ENCODE assay signal across 11 mouse cellular contexts in the genomic region with DNA sequence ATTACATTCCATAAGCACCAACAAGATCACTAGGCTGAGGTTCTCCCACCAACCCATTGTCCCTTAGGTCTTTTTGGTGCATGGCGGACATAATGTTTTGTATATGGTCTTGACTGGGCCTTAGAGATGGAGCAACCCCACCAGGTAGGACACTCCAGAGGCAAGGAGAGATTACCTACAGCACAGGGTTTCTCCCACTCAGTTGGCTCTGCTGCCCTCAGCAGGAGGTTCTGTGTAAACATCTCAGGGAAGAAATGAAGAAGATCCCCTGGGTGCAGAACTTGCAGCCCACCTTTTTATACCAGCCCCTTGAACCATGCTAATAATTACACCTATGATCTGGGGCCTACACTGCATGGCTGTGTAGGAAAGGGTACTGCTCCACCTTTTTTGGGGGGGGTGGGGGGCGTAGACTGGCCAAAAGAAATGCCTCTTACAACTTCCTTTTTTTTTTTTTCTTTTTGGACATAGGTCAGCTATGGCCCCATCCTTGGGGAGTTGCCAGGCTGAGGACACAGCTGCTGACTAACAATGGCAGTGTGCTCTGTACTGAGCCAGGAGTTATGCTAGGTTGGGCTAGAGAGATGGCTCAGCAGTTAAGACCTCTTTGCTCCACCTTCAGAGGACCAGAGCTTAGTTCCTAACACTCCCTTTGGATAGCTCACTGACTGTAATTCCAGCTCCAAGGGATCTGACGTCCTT. TPM values are rescaled to one million over a fixed set of nuclear protein-coding genes. Genes with fewer than 3 reads are reported as not detected.
DNase-seq lines count a peak whose midpoint lies in the region; ATAC-seq and TF ChIP-seq lines count a peak whose summit lies in the region.
"Had no signal": no experiment of that assay in that cellular context is flagged by ENCODE, and none has a peak within 500 bp of the region (broad histone marks: within the 10 kb centered on the region; RNA-seq: fewer than 3 reads in every experiment).

No protein-coding gene starts in this region.

- TF ChIP-seq EP300 in stomach, postnatal 0 days (optimal IDR thresholded peaks at IDR 0.05), result no peak

- H3K9me3 ChIP-seq in intestine, embryonic 15.5 days, result no peaks in the 10 kb centered on the region
- H3K9me3 ChIP-seq in intestine, embryonic 16.5 days (ENCODE audit: control insufficient read depth, low read length), result no peaks in the 10 kb centered on the region
- no peaks in the 10 kb centered on the region for H3K9me3 ChIP-seq in stomach, postnatal 0 days (ENCODE audit: control insufficient read depth, low read length)
- no peaks in the 10 kb centered on the region for H3K9me3 ChIP-seq in embryonic facial prominence, embryonic 10.5 days
- H3K9me3 ChIP-seq: limb, embryonic 15.5 days had no signal

- TF ChIP-seq POLR2A in brain, embryonic 14.5 days (IDR thresholded peaks at IDR 0.05; ENCODE audit: borderline replicate concordance, extremely low read depth, insufficient read depth, insufficient read length, poor library complexity, severe bottlenecking), result no peak

- H3K9ac ChIP-seq in intestine, embryonic 15.5 days, result no peak overlapping the region
- H3K9ac ChIP-seq in intestine, embryonic 16.5 days (ENCODE audit: low read depth, low read length), result no peak overlapping the region
- no peak overlapping the region for H3K9ac ChIP-seq in stomach, postnatal 0 days (ENCODE audit: low read length)
- H3K9ac ChIP-seq: limb, embryonic 15.5 days had no signal

- DNase-seq in thymus, postnatal 0 days (ENCODE audit: low spot score), result peak; percentile 1
- DNase-seq in thymus, adult 18-20 months, result no peak
- DNase-seq in brain, embryonic 14.5 days (ENCODE audit: low read depth), result no peak
- peak; percentile 13 for DNase-seq in stomach, postnatal 0 days (ENCODE audit: low spot score)
- no peak for DNase-seq in right cerebral cortex, postnatal 4 days
- no peak for DNase-seq in embryonic facial prominence, embryonic 10.5 days (ENCODE audit: low spot score)
- DNase-seq: cerebellum, adult 9-10 months had no signal

- ATAC-seq in intestine, embryonic 15.5 days, result 0 out of 2 replicates have a peak, but pooled peaks have one; percentile 28
- no peak for ATAC-seq in intestine, embryonic 16.5 days
- ATAC-seq in stomach, postnatal 0 days (ENCODE audit: low FRiP score, low TSS enrichment), result no peak

- no peaks in the 10 kb centered on the region for H3K36me3 ChIP-seq in intestine, embryonic 15.5 days
- no peaks in the 10 kb centered on the region for H3K36me3 ChIP-seq in intestine, embryonic 16.5 days (ENCODE audit: control insufficient read depth, insufficient read depth, low read length)
- H3K36me3 ChIP-seq in stomach, postnatal 0 days (ENCODE audit: control insufficient read depth, insufficient read depth, low read length), result no peaks in the 10 kb centered on the region
- H3K36me3 ChIP-seq in embryonic facial prominence, embryonic 10.5 days (replicated peaks), result no peaks in the 10 kb centered on the region
- H3K36me3 ChIP-seq: limb, embryonic 15.5 days had no signal

- no peak overlapping the region for H3K27ac ChIP-seq in intestine, embryonic 15.5 days
- H3K27ac ChIP-seq in intestine, embryonic 16.5 days (ENCODE audit: low read length), result no peak overlapping the region
- H3K27ac ChIP-seq in stomach, postnatal 0 days (replicated peaks), result no peak overlapping the region
- no peak overlapping the region for H3K27ac ChIP-seq in embryonic facial prominence, embryonic 10.5 days (replicated peaks)
- H3K27ac ChIP-seq: limb, embryonic 15.5 days had no signal

- H3K4me2 ChIP-seq in intestine, embryonic 15.5 days (replicated peaks), result no peak overlapping the region
- no peak overlapping the region for H3K4me2 ChIP-seq in intestine, embryonic 16.5 days (ENCODE audit: low read depth, low read length)
- H3K4me2 ChIP-seq in stomach, postnatal 0 days (replicated peaks; ENCODE audit: low read depth), result no peak overlapping the region
- H3K4me2 ChIP-seq: heart, embryonic 11.5 days; limb, embryonic 15.5 days had no signal

- WGBS in intestine, embryonic 15.5 days, result 77% methylated on average over 3 of the region's 3 CpGs
- 69% methylated on average over 3 of the region's 3 CpGs for WGBS in intestine, embryonic 16.5 days
- WGBS in stomach, postnatal 0 days, result 60% methylated on average over 3 of the region's 3 CpGs
- WGBS in embryonic facial prominence, embryonic 10.5 days, result 69% methylated on average over 3 of the region's 3 CpGs

- H3K27me3 ChIP-seq in intestine, embryonic 15.5 days (replicated peaks), result no peaks in the 10 kb centered on the region
- no peaks in the 10 kb centered on the region for H3K27me3 ChIP-seq in intestine, embryonic 16.5 days (replicated peaks; ENCODE audit: control insufficient read depth, insufficient read depth, low read length)
- H3K27me3 ChIP-seq in stomach, postnatal 0 days (ENCODE audit: control insufficient read depth, insufficient read depth, low read length), result no peaks in the 10 kb centered on the region
- no peaks in the 10 kb centered on the region for H3K27me3 ChIP-seq in embryonic facial prominence, embryonic 10.5 days (replicated peaks; ENCODE audit: low read depth, poor library complexity, severe bottlenecking)
- H3K27me3 ChIP-seq: limb, embryonic 15.5 days had no signal

- no peaks in the 10 kb centered on the region for H3K4me1 ChIP-seq in intestine, embryonic 15.5 days (replicated peaks)
- H3K4me1 ChIP-seq in intestine, embryonic 16.5 days (ENCODE audit: control insufficient read depth, insufficient read depth, low read length), result no peaks in the 10 kb centered on the region
- no peaks in the 10 kb centered on the region for H3K4me1 ChIP-seq in stomach, postnatal 0 days (replicated peaks; ENCODE audit: control insufficient read depth, insufficient read depth)
- H3K4me1 ChIP-seq in embryonic facial prominence, embryonic 10.5 days, result no peaks in the 10 kb centered on the region
- H3K4me1 ChIP-seq: limb, embryonic 15.5 days had no signal

- peak; percentile 5; the same call in 1 of the 2 replicates for TF ChIP-seq CTCF in brain, embryonic 14.5 days (IDR thresholded peaks at IDR 0.05; ENCODE audit: borderline replicate concordance, extremely low read depth, insufficient read depth, insufficient read length)
- TF ChIP-seq CTCF in stomach, postnatal 0 days (IDR thresholded peaks at IDR 0.05; ENCODE audit: low read depth), result peak; percentile 48

- no peak overlapping the region for H3K4me3 ChIP-seq in intestine, embryonic 15.5 days (replicated peaks)
- no peak overlapping the region for H3K4me3 ChIP-seq in intestine, embryonic 16.5 days (ENCODE audit: low read length)
- no peak overlapping the region for H3K4me3 ChIP-seq in stomach, postnatal 0 days (ENCODE audit: low read depth, low read length)
- H3K4me3 ChIP-seq in embryonic facial prominence, embryonic 10.5 days, result no peak overlapping the region
- H3K4me3 ChIP-seq: limb, embryonic 15.5 days had no signal

RNA-seq across cellular contexts. Expression of gene Olfml2a, which starts 12.8 kb away (rescaled TPM):
- polyA plus RNA-seq in intestine, embryonic 15.5 days (2015; fragmentation: Nextera tagmentation; extraction: Ambion mirVana), result 2.3 and 2.5 TPM in 2 replicates
- polyA plus RNA-seq in intestine, embryonic 16.5 days (2015; fragmentation: Nextera tagmentation; extraction: Ambion mirVana), result 1.8 and 2.1 TPM in 2 replicates
- 4.7 and 6.9 TPM in 2 replicates for polyA plus RNA-seq in thymus, postnatal 0 days (2015; fragmentation: Nextera tagmentation; extraction: Ambion mirVana)
- polyA plus RNA-seq in brain, embryonic 14.5 days (2012; rRNA removed), result 2.0 and 5.6 TPM in 2 replicates
- 2.7 and 3.5 TPM in 2 replicates for polyA plus RNA-seq in stomach, postnatal 0 days (2015; fragmentation: Nextera tagmentation; extraction: Ambion mirVana)
- 1.3 and 1.9 TPM in 2 replicates for polyA plus RNA-seq in embryonic facial prominence, embryonic 10.5 days (2016; fragmentation: Nextera tagmentation; extraction: Ambion mirVana)

RNA-seq across cellular contexts. Expression of gene Nr6a1, which starts 17.1 kb away (rescaled TPM):
- polyA plus RNA-seq in intestine, embryonic 15.5 days (2015; fragmentation: Nextera tagmentation; extraction: Ambion mirVana), result 1.7 and 1.9 TPM in 2 replicates
- 1.4 and 1.7 TPM in 2 replicates for polyA plus RNA-seq in intestine, embryonic 16.5 days (2015; fragmentation: Nextera tagmentation; extraction: Ambion mirVana)
- 0.42 and 0.44 TPM in 2 replicates for polyA plus RNA-seq in thymus, postnatal 0 days (2015; fragmentation: Nextera tagmentation; extraction: Ambion mirVana)
- polyA plus RNA-seq in brain, embryonic 14.5 days (2012; rRNA removed), result 4.1 and 5.6 TPM in 2 replicates
- 0.59 and 1.2 TPM in 2 replicates for polyA plus RNA-seq in stomach, postnatal 0 days (2015; fragmentation: Nextera tagmentation; extraction: Ambion mirVana)
- polyA plus RNA-seq in embryonic facial prominence, embryonic 10.5 days (2016; fragmentation: Nextera tagmentation; extraction: Ambion mirVana), result 4.9 and 8.5 TPM in 2 replicates

RNA-seq across cellular contexts. Expression of gene Wdr38, which starts 52.7 kb away (rescaled TPM):
- 1.3 and 1.4 TPM in 2 replicates for polyA plus RNA-seq in intestine, embryonic 15.5 days (2015; fragmentation: Nextera tagmentation; extraction: Ambion mirVana)
- 1.4 and 1.7 TPM in 2 replicates for polyA plus RNA-seq in intestine, embryonic 16.5 days (2015; fragmentation: Nextera tagmentation; extraction: Ambion mirVana)
- polyA plus RNA-seq in thymus, postnatal 0 days (2015; fragmentation: Nextera tagmentation; extraction: Ambion mirVana), result 2.6 and 3.0 TPM in 2 replicates
- polyA plus RNA-seq in brain, embryonic 14.5 days (2012; rRNA removed), result 1.2 and 1.4 TPM in 2 replicates
- 0.81 and 1.1 TPM in 2 replicates for polyA plus RNA-seq in stomach, postnatal 0 days (2015; fragmentation: Nextera tagmentation; extraction: Ambion mirVana)
- 1.6 TPM in 2 replicates for polyA plus RNA-seq in embryonic facial prominence, embryonic 10.5 days (2016; fragmentation: Nextera tagmentation; extraction: Ambion mirVana)

Comparison
In these comparisons a context has a peak if more than half of its experiments do, and no peak if none do; other contexts are left out.
1. DNase-seq: peak in thymus, postnatal 0 days (single experiment) and stomach, postnatal 0 days (single experiment); none in thymus, adult 18-20 months (0 of 2), brain, embryonic 14.5 days (single experiment), right cerebral cortex, postnatal 4 days (single experiment) and embryonic facial prominence, embryonic 10.5 days (single experiment).